Mouse (Mus musculus) left cerebral cortex, adult 9 months (tissue): ENCODE data around the gene E330017A01Rik.

ENCODE experiments used
- DNase-seq, 2 experiments: peaks; one replicate each; pipeline ENCODE4 v3.0.0; 2022; ENCODE audit warnings: low spot score in 2 of 2

E330017A01Rik gene

GRCm38 (mm10) chr16:58663021-58663420, 24.5 kb upstream of the E330017A01Rik start:
- DNase-seq, result no peak

GRCm38 (mm10) chr16:58662287-58662791, 23.8 kb upstream of the E330017A01Rik start:
- no peak for DNase-seq

- no peak for DNase-seq
Observed at GRCm38 (mm10) chr16:58661826-58662225, 23.3 kb upstream of the E330017A01Rik start.

GRCm38 (mm10) chr16:58658668-58659067, 20.1 kb upstream of the E330017A01Rik start:
- DNase-seq, result no peak

GRCm38 (mm10) chr16:58656526-58656925, 18.0 kb upstream of the E330017A01Rik start:
- DNase-seq, result no peak

- DNase-seq, result no peak
Observed at GRCm38 (mm10) chr16:58655751-58656150, 17.2 kb upstream of the E330017A01Rik start.

- DNase-seq, result peak in 1 of 2 experiments; percentile 33
Observed at GRCm38 (mm10) chr16:58649979-58650378, 11.4 kb upstream of the E330017A01Rik start.

GRCm38 (mm10) chr16:58638016-58638415, 523 bp downstream of the E330017A01Rik start:
- no peak for DNase-seq

- DNase-seq, result no peak
Observed at GRCm38 (mm10) chr16:58637448-58637847, 1.1 kb downstream of the E330017A01Rik start.

- no peak for DNase-seq
Observed at GRCm38 (mm10) chr16:58635866-58636265, 2.7 kb downstream of the E330017A01Rik start.

- DNase-seq, result no peak
Observed at GRCm38 (mm10) chr16:58629736-58630135, 8.8 kb downstream of the E330017A01Rik start.

- DNase-seq, result no peak
Observed at GRCm38 (mm10) chr16:58628968-58629367, 9.6 kb downstream of the E330017A01Rik start.

- no peak for DNase-seq
Observed at GRCm38 (mm10) chr16:58628336-58628680, 10.2 kb downstream of the E330017A01Rik start.

GRCm38 (mm10) chr16:58627597-58628335, 10.8 kb downstream of the E330017A01Rik start:
- DNase-seq, result no peak

GRCm38 (mm10) chr16:58623944-58624343, 14.6 kb downstream of the E330017A01Rik start:
- DNase-seq, result peak in 1 of 2 experiments; percentile 63

GRCm38 (mm10) chr16:58623114-58623513, 15.4 kb downstream of the E330017A01Rik start:
- DNase-seq, result no peak

- no peak for DNase-seq
Observed at GRCm38 (mm10) chr16:58622377-58622776, 16.2 kb downstream of the E330017A01Rik start.

GRCm38 (mm10) chr16:58617346-58617745, 21.2 kb downstream of the E330017A01Rik start:
- DNase-seq, result no peak

GRCm38 (mm10) chr16:58616878-58617277, 21.7 kb downstream of the E330017A01Rik start, which contains the start of gene Gm813:
Gm813 (minus strand) TSS chr16:58616978.
- DNase-seq, result no peak

- no peak for DNase-seq
Observed at GRCm38 (mm10) chr16:58612969-58613368, 25.6 kb downstream of the E330017A01Rik start.

- DNase-seq, result no peak
Observed at GRCm38 (mm10) chr16:58607101-58607500, 31.4 kb downstream of the E330017A01Rik start.

- DNase-seq, result no peak
Observed at GRCm38 (mm10) chr16:58604680-58605079, 33.9 kb downstream of the E330017A01Rik start.

GRCm38 (mm10) chr16:58603831-58604230, 34.7 kb downstream of the E330017A01Rik start:
- no peak for DNase-seq
